Mouse (Mus musculus) embryonic fibroblast, embryonic 13.5 days (primary cell): ENCODE measurements around the gene Ptcra.

Experiments used
- CTCF ChIP-seq: IDR thresholded peaks from 2 replicates; pipeline ENCODE4 v1.5.1; 2011; ENCODE audit warnings: mild to moderate bottlenecking, control low read depth, low read length, moderate library complexity, borderline replicate concordance; ENCODE audit not compliant: insufficient read depth
- POLR2A ChIP-seq: IDR thresholded peaks from 2 replicates; pipeline ENCODE4 v1.6.1; 2011; ENCODE audit warnings: low read depth, mild to moderate bottlenecking, control low read depth, low read length, moderate library complexity

DNA sequence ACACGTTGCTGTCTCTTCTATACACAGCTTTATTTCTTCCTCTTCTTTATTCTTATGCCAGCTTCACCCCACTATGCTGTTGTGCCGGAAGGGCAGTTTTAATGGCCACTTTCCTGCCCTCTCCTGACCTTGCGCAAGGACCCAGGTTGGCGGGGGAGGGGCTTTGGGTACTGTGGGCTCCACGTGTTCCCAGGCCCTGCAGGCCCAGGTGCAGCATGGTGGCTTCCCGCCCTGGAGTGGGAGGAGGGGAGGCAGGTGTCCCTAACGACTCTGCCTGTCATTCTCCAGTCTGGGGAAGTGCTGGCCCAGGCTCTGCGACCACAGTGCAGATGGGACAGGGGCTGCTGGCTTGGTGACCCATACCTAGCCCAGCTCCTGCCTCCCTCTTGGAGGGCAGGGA, 4.4 kb upstream of the Ptcra start:
- TF ChIP-seq CTCF (no peak), POLR2A (no peak)
